Mouse (Mus musculus): Measurements from ENCODE around the gene Gm21704.
"Not testable (repeated sequence)": the region's sequence is repeated elsewhere in the genome, so short reads cannot be mapped to it uniquely, and the experiment has no call there.

Gm21704 gene

GRCm38 (mm10) chrY:3410067-3410466 is at the start of gene Gm21704, which contains the start of gene Gm21708:
Gm21704 (minus strand) TSS chrY:3410167.
Gm21708 (minus strand) TSS chrY:3410167.
- not testable (repeated sequence) for DNase-seq (ENCODE audit: extremely low spot score, low spot score)

GRCm38 (mm10) chrY:3345229-3345628 is 64.7 kb downstream of the Gm21704 start, which contains the start of gene Gm21693:
Gm21693 (minus strand) TSS chrY:3345329.
- not testable (repeated sequence) for DNase-seq (ENCODE audit: extremely low spot score, low spot score)

GRCm38 (mm10) chrY:3340661-3341060 is 69.3 kb downstream of the Gm21704 start:
- not testable (repeated sequence) for DNase-seq (ENCODE audit: extremely low spot score, low spot score)
